Mouse (Mus musculus): ENCODE measurements around the gene Tpcn2. TPM values are rescaled to one million over a fixed set of nuclear protein-coding genes. Genes with fewer than 3 reads are reported as not detected.
A peak's percentile ranks its signal among the peaks of the same experiment; 100 is the strongest.

The Tpcn2 gene
- 13.6 to 20.1 TPM (median 14.9 TPM) in 3 replicates for total RNA-seq (2017)

GRCm38 (mm10) chr7:145283487-145284187 is at the start of gene Tpcn2:
Gene Tpcn2, minus strand, starts transcription at chr7:145284011.
- peak; percentile 88 for ATAC-seq (replicated peaks; ENCODE audit: insufficient number of reproducible peaks, low FRiP score, low TSS enrichment, poor library complexity, severe bottlenecking)

- no peak for ATAC-seq (replicated peaks; ENCODE audit: insufficient number of reproducible peaks, low FRiP score, low TSS enrichment, poor library complexity, severe bottlenecking)
Measured at GRCm38 (mm10) chr7:145332376-145333041, 48.7 kb upstream of the Tpcn2 start.

- no peak for ATAC-seq (replicated peaks; ENCODE audit: insufficient number of reproducible peaks, low FRiP score, low TSS enrichment, poor library complexity, severe bottlenecking)
Measured at GRCm38 (mm10) chr7:145330641-145331040, 46.8 kb upstream of the Tpcn2 start.

GRCm38 (mm10) chr7:145329982-145330381 is 46.2 kb upstream of the Tpcn2 start:
- ATAC-seq (replicated peaks; ENCODE audit: insufficient number of reproducible peaks, low FRiP score, low TSS enrichment, poor library complexity, severe bottlenecking) = no peak

- ATAC-seq (replicated peaks; ENCODE audit: insufficient number of reproducible peaks, low FRiP score, low TSS enrichment, poor library complexity, severe bottlenecking) = no peak
Measured at GRCm38 (mm10) chr7:145325697-145326096, 41.9 kb upstream of the Tpcn2 start.

GRCm38 (mm10) chr7:145323607-145324006 is 39.8 kb upstream of the Tpcn2 start:
- no peak for ATAC-seq (replicated peaks; ENCODE audit: insufficient number of reproducible peaks, low FRiP score, low TSS enrichment, poor library complexity, severe bottlenecking)

- no peak for ATAC-seq (replicated peaks; ENCODE audit: insufficient number of reproducible peaks, low FRiP score, low TSS enrichment, poor library complexity, severe bottlenecking)
Measured at GRCm38 (mm10) chr7:145319481-145319880, 35.7 kb upstream of the Tpcn2 start.

GRCm38 (mm10) chr7:145317522-145317921 is 33.7 kb upstream of the Tpcn2 start:
- ATAC-seq (replicated peaks; ENCODE audit: insufficient number of reproducible peaks, low FRiP score, low TSS enrichment, poor library complexity, severe bottlenecking) = no peak

GRCm38 (mm10) chr7:145314785-145315411 is 31.1 kb upstream of the Tpcn2 start, which contains the start of gene Mrgprd:
Gene Mrgprd, plus strand, starts transcription at chr7:145314835.
- no peak for ATAC-seq (replicated peaks; ENCODE audit: insufficient number of reproducible peaks, low FRiP score, low TSS enrichment, poor library complexity, severe bottlenecking)

GRCm38 (mm10) chr7:145312137-145312536 is 28.3 kb upstream of the Tpcn2 start:
- ATAC-seq (replicated peaks; ENCODE audit: insufficient number of reproducible peaks, low FRiP score, low TSS enrichment, poor library complexity, severe bottlenecking) = no peak

- ATAC-seq (replicated peaks; ENCODE audit: insufficient number of reproducible peaks, low FRiP score, low TSS enrichment, poor library complexity, severe bottlenecking) = no peak
Measured at GRCm38 (mm10) chr7:145310526-145310925, 26.7 kb upstream of the Tpcn2 start.

GRCm38 (mm10) chr7:145309877-145310276 is 26.1 kb upstream of the Tpcn2 start:
- no peak for ATAC-seq (replicated peaks; ENCODE audit: insufficient number of reproducible peaks, low FRiP score, low TSS enrichment, poor library complexity, severe bottlenecking)

GRCm38 (mm10) chr7:145308866-145309265 is 25.1 kb upstream of the Tpcn2 start:
- no peak for ATAC-seq (replicated peaks; ENCODE audit: insufficient number of reproducible peaks, low FRiP score, low TSS enrichment, poor library complexity, severe bottlenecking)

- no peak for ATAC-seq (replicated peaks; ENCODE audit: insufficient number of reproducible peaks, low FRiP score, low TSS enrichment, poor library complexity, severe bottlenecking)
Measured at GRCm38 (mm10) chr7:145308061-145308675, 24.4 kb upstream of the Tpcn2 start.

GRCm38 (mm10) chr7:145307636-145308035 is 23.8 kb upstream of the Tpcn2 start:
- ATAC-seq (replicated peaks; ENCODE audit: insufficient number of reproducible peaks, low FRiP score, low TSS enrichment, poor library complexity, severe bottlenecking) = no peak

GRCm38 (mm10) chr7:145304153-145304552 is 20.3 kb upstream of the Tpcn2 start:
- ATAC-seq (replicated peaks; ENCODE audit: insufficient number of reproducible peaks, low FRiP score, low TSS enrichment, poor library complexity, severe bottlenecking) = no peak

GRCm38 (mm10) chr7:145302488-145303285 is 18.9 kb upstream of the Tpcn2 start:
- no peak for ATAC-seq (replicated peaks; ENCODE audit: insufficient number of reproducible peaks, low FRiP score, low TSS enrichment, poor library complexity, severe bottlenecking)

GRCm38 (mm10) chr7:145301341-145302005 is 17.7 kb upstream of the Tpcn2 start:
- no peak for ATAC-seq (replicated peaks; ENCODE audit: insufficient number of reproducible peaks, low FRiP score, low TSS enrichment, poor library complexity, severe bottlenecking)
